Comparison of ENCODE assay signal across 8 mouse cellular contexts in genomic region chr17:25133275-25133698, GRCm38 (mm10). TPM values are rescaled to one million over a fixed set of nuclear protein-coding genes. Genes with fewer than 3 reads are reported as not detected.
DNase-seq lines count a peak whose midpoint lies in the region; ATAC-seq and TF ChIP-seq lines count a peak whose summit lies in the region.

Clcn7 (plus strand) TSS chr17:25133391.

- TF ChIP-seq CTCF in heart, adult 2 months (IDR thresholded peaks at IDR 0.05) = no peak

- H3K27ac ChIP-seq in embryonic facial prominence, embryonic 13.5 days = peak within 1 kb of the TSS; percentile 51; the same call in 1 of the 2 replicates
- peak within 1 kb of the TSS; percentile 65 for H3K27ac ChIP-seq in heart, adult 2 months
- H3K27ac ChIP-seq in limb, embryonic 13.5 days = no peak within 1 kb of the TSS
- peak within 1 kb of the TSS; percentile 35; the same call in 1 of the 2 replicates for H3K27ac ChIP-seq in midbrain, embryonic 16.5 days (ENCODE audit: low read length)

- peaks cover 15% of the 10 kb centered on the region; the same call in 1 of the 2 replicates for H3K36me3 ChIP-seq in embryonic facial prominence, embryonic 13.5 days
- no peaks in the 10 kb centered on the region for H3K36me3 ChIP-seq in heart, adult 2 months (ENCODE audit: control insufficient read depth, insufficient read depth, low read length)
- H3K36me3 ChIP-seq in limb, embryonic 13.5 days = peaks cover 13% of the 10 kb centered on the region
- no peaks in the 10 kb centered on the region for H3K36me3 ChIP-seq in midbrain, embryonic 16.5 days (ENCODE audit: control insufficient read depth, insufficient read depth, low read length)

- peak; percentile 84 for DNase-seq in 3134 (ENCODE audit: extremely low read depth, insufficient read length, low spot score)
- DNase-seq in adrenal gland, postnatal 36 days = peak; percentile 95
- DNase-seq in heart, adult 2 months = peak; percentile 94 to 95
- peak; percentile 90 to 95 for DNase-seq in kidney, adult 8-10 months
- peak; percentile 87 to 94 for DNase-seq in spleen, postnatal 10 days (ENCODE audit: low spot score in 2 of 2)

- H3K4me3 ChIP-seq in embryonic facial prominence, embryonic 13.5 days = peak within 1 kb of the TSS; percentile 95
- H3K4me3 ChIP-seq in heart, adult 2 months = peak within 1 kb of the TSS; percentile 78
- peak within 1 kb of the TSS; percentile 85 for H3K4me3 ChIP-seq in limb, embryonic 13.5 days
- peak within 1 kb of the TSS; percentile 79 for H3K4me3 ChIP-seq in midbrain, embryonic 16.5 days (ENCODE audit: low read depth, low read length)

- TF ChIP-seq EP300 in heart, adult 2 months (IDR thresholded peaks at IDR 0.05; ENCODE audit: insufficient read depth, low read depth, low read length) = peak; percentile 33; the same call in 1 of the 2 replicates

- peak; percentile 72 for TF ChIP-seq POLR2A in heart, adult 2 months (IDR thresholded peaks at IDR 0.05; ENCODE audit: insufficient read depth, low read depth, low read length)

- H3K79me2 ChIP-seq in heart, adult 2 months (replicated peaks; ENCODE audit: control insufficient read depth, insufficient read depth, low read length) = peaks cover 6% of the 10 kb centered on the region

- under 1% methylated on average over 40 of the region's 40 CpGs for WGBS in embryonic facial prominence, embryonic 13.5 days
- WGBS in heart, adult 2 months = under 1% methylated on average over 40 of the region's 40 CpGs
- WGBS in limb, embryonic 13.5 days = under 1% methylated on average over 40 of the region's 40 CpGs
- under 1% methylated on average over 40 of the region's 40 CpGs for WGBS in midbrain, embryonic 16.5 days

- H3K27me3 ChIP-seq in embryonic facial prominence, embryonic 13.5 days = no peaks in the 10 kb centered on the region
- no peaks in the 10 kb centered on the region for H3K27me3 ChIP-seq in heart, adult 2 months (ENCODE audit: control insufficient read depth, insufficient read depth, low read length)
- no peaks in the 10 kb centered on the region for H3K27me3 ChIP-seq in limb, embryonic 13.5 days
- H3K27me3 ChIP-seq in midbrain, embryonic 16.5 days (ENCODE audit: control insufficient read depth, insufficient read depth, low read depth, low read length) = no peaks in the 10 kb centered on the region

- peak within 1 kb of the TSS; percentile 90 for H3K9ac ChIP-seq in embryonic facial prominence, embryonic 13.5 days
- H3K9ac ChIP-seq in heart, adult 2 months (ENCODE audit: low read depth, low read length) = peak within 1 kb of the TSS; percentile 82
- peak within 1 kb of the TSS; percentile 87 for H3K9ac ChIP-seq in limb, embryonic 13.5 days
- peak within 1 kb of the TSS; percentile 79 for H3K9ac ChIP-seq in midbrain, embryonic 16.5 days (ENCODE audit: low read depth, low read length)

- H3K4me2 ChIP-seq in embryonic facial prominence, embryonic 13.5 days = peak within 1 kb of the TSS; percentile 80
- peak within 1 kb of the TSS; percentile 76 for H3K4me2 ChIP-seq in limb, embryonic 13.5 days (replicated peaks)
- peak within 1 kb of the TSS; percentile 75 for H3K4me2 ChIP-seq in midbrain, embryonic 16.5 days (ENCODE audit: low read length)

- intact Hi-C loops in heart, adult 2 months (cut with DNase I) = loop anchor here (1.0 to 5.0 kb wide), 3 partner anchors 16 to 139 kb away; partner anchors contain the start of genes BC003965 and Ube2i

- peaks cover 9% of the 10 kb centered on the region for H3K4me1 ChIP-seq in embryonic facial prominence, embryonic 13.5 days
- peaks cover 4% of the 10 kb centered on the region for H3K4me1 ChIP-seq in heart, adult 2 months (ENCODE audit: control insufficient read depth, insufficient read depth, low read length)
- peaks cover 14% of the 10 kb centered on the region for H3K4me1 ChIP-seq in limb, embryonic 13.5 days
- peaks cover 18% of the 10 kb centered on the region for H3K4me1 ChIP-seq in midbrain, embryonic 16.5 days (ENCODE audit: control insufficient read depth, insufficient read depth, low read length)

- ATAC-seq in embryonic facial prominence, embryonic 13.5 days (ENCODE audit: insufficient number of reproducible peaks, insufficient read depth, low FRiP score, low TSS enrichment, low read depth) = peak; percentile 90; the same call in 1 of the 2 replicates
- ATAC-seq in limb, embryonic 13.5 days (ENCODE audit: low FRiP score, low read depth) = peak; percentile 91
- peak; percentile 92 for ATAC-seq in midbrain, embryonic 16.5 days

- H3K9me3 ChIP-seq in embryonic facial prominence, embryonic 13.5 days = no peaks in the 10 kb centered on the region
- no peaks in the 10 kb centered on the region for H3K9me3 ChIP-seq in limb, embryonic 13.5 days
- H3K9me3 ChIP-seq in midbrain, embryonic 16.5 days (replicated peaks; ENCODE audit: control insufficient read depth, low read length, poor library complexity, severe bottlenecking) = no peaks in the 10 kb centered on the region

RNA-seq across cellular contexts. Expression of gene Clcn7, which starts in this region (rescaled TPM):
- 10 to 100 TPM; 42.0 to 43.8 TPM for total RNA-seq in adrenal gland, postnatal 36 days (2021)
- polyA plus RNA-seq in embryonic facial prominence, embryonic 13.5 days (2015; fragmentation: Nextera tagmentation; extraction: Ambion mirVana) = 26.0 and 27.8 TPM in 2 replicates
- total RNA-seq in heart, adult 2 months (2021) = 10 to 100 TPM; 25.4 to 28.5 TPM
- polyA plus RNA-seq in heart, adult 2 months (2012; rRNA removed) = 24.6 and 31.3 TPM in 2 replicates
- polyA plus RNA-seq in limb, embryonic 13.5 days (2015; fragmentation: Nextera tagmentation; extraction: Ambion mirVana) = 26.5 and 27.2 TPM in 2 replicates
- 33.6 and 36.1 TPM in 2 replicates for polyA plus RNA-seq in midbrain, embryonic 16.5 days (2015; fragmentation: Nextera tagmentation; extraction: Ambion mirVana)
